Mouse (Mus musculus): ENCODE data around the gene Zkscan2. TPM values are rescaled to one million over a fixed set of nuclear protein-coding genes. Genes with fewer than 3 reads are reported as not detected.

The Zkscan2 gene
- polyA plus RNA-seq (2014; fragmentation: Nextera tagmentation; extraction: Ambion mirVana) = 17.9 and 18.6 TPM in 2 replicates

- peak; percentile 96 for ATAC-seq (ENCODE audit: low FRiP score, low TSS enrichment)
- H3K4me1 ChIP-seq (ENCODE audit: control insufficient read depth, insufficient read depth, low read length) = peaks cover 26% of the 10 kb centered on the region
- peaks cover 17% of the 10 kb centered on the region for H3K36me3 ChIP-seq (ENCODE audit: control insufficient read depth, insufficient read depth, low read length)
- WGBS = 1% methylated on average over 71 of the region's 71 CpGs
- no peaks in the 10 kb centered on the region for H3K27me3 ChIP-seq (ENCODE audit: control insufficient read depth, insufficient read depth, low read length)
- H3K4me2 ChIP-seq (ENCODE audit: low read length) = peak within 1 kb of the TSS; percentile 68
- DNase-seq = peak; percentile 98
- peak within 1 kb of the TSS; percentile 97 for H3K27ac ChIP-seq (replicated peaks; ENCODE audit: low read depth, low read length)
- H3K9ac ChIP-seq (replicated peaks; ENCODE audit: low read length) = peak within 1 kb of the TSS; percentile 95
- peak within 1 kb of the TSS; percentile 83 for H3K4me3 ChIP-seq (replicated peaks; ENCODE audit: low read depth, low read length)
- H3K9me3 ChIP-seq (ENCODE audit: control insufficient read depth, low read length) = no peaks in the 10 kb centered on the region
Observed at GRCm38 (mm10) chr7:123500239-123501219, at the start of gene Zkscan2. TSS of gene Zkscan2 (minus strand) at chr7:123500449.

DNA sequence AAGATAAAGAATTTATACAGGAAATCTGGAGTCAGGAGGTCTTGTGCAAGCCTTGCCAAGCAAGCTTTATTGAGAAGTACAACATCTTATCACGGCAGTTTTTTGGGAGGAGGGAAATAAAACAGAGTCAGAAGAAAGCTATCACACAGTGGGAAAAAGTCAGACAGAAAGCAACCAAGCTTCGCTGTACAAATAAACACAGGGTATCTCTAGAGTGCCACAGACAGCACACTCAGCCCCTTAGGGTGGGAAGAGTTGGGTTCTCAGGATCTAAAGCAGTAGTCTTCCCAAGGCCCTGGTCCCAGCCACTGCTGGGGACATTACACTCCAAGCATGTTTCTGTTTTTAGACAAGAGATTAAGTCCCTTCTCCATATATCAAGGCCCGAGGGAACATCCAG is 28.9 kb upstream of the Zkscan2 start:
- Histone ChIP-seq H3K4me2 (ENCODE audit: low read length) (no peak overlapping the region), H3K36me3 (ENCODE audit: control insufficient read depth, insufficient read depth, low read length) (no peaks in the 10 kb centered on the region), H3K27me3 (ENCODE audit: control insufficient read depth, insufficient read depth, low read length) (no peaks in the 10 kb centered on the region), H3K4me3 (replicated peaks; ENCODE audit: low read depth, low read length) (no peak overlapping the region), H3K9me3 (ENCODE audit: control insufficient read depth, low read length) (peaks cover 8% of the 10 kb centered on the region), H3K4me1 (ENCODE audit: control insufficient read depth, insufficient read depth, low read length) (no peaks in the 10 kb centered on the region), H3K9ac (replicated peaks; ENCODE audit: low read length) (no peak overlapping the region), H3K27ac (replicated peaks; ENCODE audit: low read depth, low read length) (no peak overlapping the region)
- DNase-seq = no peak
- ATAC-seq (ENCODE audit: low FRiP score, low TSS enrichment) = no peak
- 81% methylated on average over 3 of the region's 3 CpGs for WGBS

GRCm38 (mm10) chr7:123525761-123526160 is 25.5 kb upstream of the Zkscan2 start:
- Histone ChIP-seq H3K4me2 (ENCODE audit: low read length) (no peak overlapping the region), H3K9me3 (ENCODE audit: control insufficient read depth, low read length) (no peaks in the 10 kb centered on the region), H3K9ac (replicated peaks; ENCODE audit: low read length) (no peak overlapping the region), H3K27ac (replicated peaks; ENCODE audit: low read depth, low read length) (no peak overlapping the region), H3K27me3 (ENCODE audit: control insufficient read depth, insufficient read depth, low read length) (no peaks in the 10 kb centered on the region), H3K4me1 (ENCODE audit: control insufficient read depth, insufficient read depth, low read length) (no peaks in the 10 kb centered on the region), H3K36me3 (ENCODE audit: control insufficient read depth, insufficient read depth, low read length) (no peaks in the 10 kb centered on the region), H3K4me3 (replicated peaks; ENCODE audit: low read depth, low read length) (no peak overlapping the region)
- no peak for DNase-seq
- ATAC-seq (ENCODE audit: low FRiP score, low TSS enrichment) = no peak
- 77% methylated on average over 10 of the region's 10 CpGs for WGBS

GRCm38 (mm10) chr7:123524218-123524861 is 24.1 kb upstream of the Zkscan2 start:
- no peaks in the 10 kb centered on the region for H3K36me3 ChIP-seq (ENCODE audit: control insufficient read depth, insufficient read depth, low read length)
- no peak; the same call in 1 of the 2 replicates for ATAC-seq (ENCODE audit: low FRiP score, low TSS enrichment)
- H3K9me3 ChIP-seq (ENCODE audit: control insufficient read depth, low read length) = no peaks in the 10 kb centered on the region
- 17% methylated on average over 8 of the region's 8 CpGs for WGBS
- DNase-seq = peak; percentile 93
- H3K9ac ChIP-seq (replicated peaks; ENCODE audit: low read length) = no peak overlapping the region
- H3K27me3 ChIP-seq (ENCODE audit: control insufficient read depth, insufficient read depth, low read length) = no peaks in the 10 kb centered on the region
- H3K4me1 ChIP-seq (ENCODE audit: control insufficient read depth, insufficient read depth, low read length) = no peaks in the 10 kb centered on the region
- H3K27ac ChIP-seq (replicated peaks; ENCODE audit: low read depth, low read length) = no peak overlapping the region
- peak overlapping the region; percentile 11; the same call in 1 of the 2 replicates for H3K4me2 ChIP-seq (ENCODE audit: low read length)
- H3K4me3 ChIP-seq (replicated peaks; ENCODE audit: low read depth, low read length) = no peak overlapping the region

- no peaks in the 10 kb centered on the region for H3K9me3 ChIP-seq (ENCODE audit: control insufficient read depth, low read length)
- no peak overlapping the region for H3K4me2 ChIP-seq (ENCODE audit: low read length)
- H3K27ac ChIP-seq (replicated peaks; ENCODE audit: low read depth, low read length) = no peak overlapping the region
- H3K4me1 ChIP-seq (ENCODE audit: control insufficient read depth, insufficient read depth, low read length) = no peaks in the 10 kb centered on the region
- H3K4me3 ChIP-seq (replicated peaks; ENCODE audit: low read depth, low read length) = no peak overlapping the region
- no peaks in the 10 kb centered on the region for H3K27me3 ChIP-seq (ENCODE audit: control insufficient read depth, insufficient read depth, low read length)
- 84% methylated on average over 7 of the region's 7 CpGs for WGBS
- DNase-seq (no peak), ATAC-seq (ENCODE audit: low FRiP score, low TSS enrichment) (no peak)
- H3K9ac ChIP-seq (replicated peaks; ENCODE audit: low read length) = no peak overlapping the region
- H3K36me3 ChIP-seq (ENCODE audit: control insufficient read depth, insufficient read depth, low read length) = no peaks in the 10 kb centered on the region
Observed at GRCm38 (mm10) chr7:123507946-123508345, 7.7 kb upstream of the Zkscan2 start.

- Histone ChIP-seq H3K36me3 (ENCODE audit: control insufficient read depth, insufficient read depth, low read length) (no peaks in the 10 kb centered on the region), H3K9ac (replicated peaks; ENCODE audit: low read length) (no peak overlapping the region), H3K4me3 (replicated peaks; ENCODE audit: low read depth, low read length) (no peak overlapping the region), H3K27me3 (ENCODE audit: control insufficient read depth, insufficient read depth, low read length) (no peaks in the 10 kb centered on the region), H3K9me3 (ENCODE audit: control insufficient read depth, low read length) (no peaks in the 10 kb centered on the region), H3K27ac (replicated peaks; ENCODE audit: low read depth, low read length) (no peak overlapping the region), H3K4me2 (ENCODE audit: low read length) (no peak overlapping the region), H3K4me1 (ENCODE audit: control insufficient read depth, insufficient read depth, low read length) (peaks cover 20% of the 10 kb centered on the region)
- 52% methylated on average over 1 of the region's 1 CpGs for WGBS
- peak; percentile 32 for DNase-seq
- no peak for ATAC-seq (ENCODE audit: low FRiP score, low TSS enrichment)
Observed at GRCm38 (mm10) chr7:123503358-123503757, 3.1 kb upstream of the Zkscan2 start.

DNA sequence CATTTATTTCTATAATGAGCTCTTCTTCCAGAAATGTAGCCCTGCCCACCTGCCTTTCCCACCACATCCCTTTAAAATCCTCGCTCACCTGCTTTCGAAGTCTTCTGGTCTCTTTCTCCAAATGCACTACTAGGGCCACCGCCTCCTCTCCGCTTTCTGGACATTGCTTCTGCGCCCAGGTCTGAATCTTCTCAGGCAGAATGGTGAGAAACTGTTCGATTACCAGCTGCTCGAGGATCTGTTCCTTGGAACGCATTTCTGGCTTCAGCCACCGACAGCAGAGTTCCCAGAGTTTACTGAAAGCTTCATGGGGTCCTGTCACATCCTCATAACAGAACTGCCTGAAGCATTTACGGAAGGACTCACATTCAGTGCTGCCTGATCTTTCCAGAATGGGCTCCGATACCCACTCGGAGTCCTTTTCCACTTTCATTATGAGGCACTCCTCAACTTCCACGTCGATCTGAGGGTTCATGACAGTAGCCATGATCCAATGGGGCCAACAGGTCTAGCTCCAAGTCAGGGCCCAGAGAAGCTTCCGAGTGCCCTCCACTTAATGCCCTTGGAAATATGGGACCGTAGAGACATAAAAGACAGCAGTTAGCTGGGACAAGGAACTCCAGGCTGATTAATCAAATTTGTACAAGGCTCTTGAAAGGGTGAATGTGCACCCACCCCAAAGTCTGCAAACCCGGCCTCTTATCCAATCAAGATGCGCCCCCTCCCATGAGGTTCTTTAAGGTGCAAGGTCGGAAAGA is 589 bp downstream of the Zkscan2 start:
- H3K4me3 ChIP-seq (replicated peaks; ENCODE audit: low read depth, low read length) = peak overlapping the region; percentile 83
- ATAC-seq (ENCODE audit: low FRiP score, low TSS enrichment) = no peak
- WGBS = 42% methylated on average over 19 of the region's 19 CpGs
- H3K4me1 ChIP-seq (ENCODE audit: control insufficient read depth, insufficient read depth, low read length) = peaks cover 26% of the 10 kb centered on the region
- peak overlapping the region; percentile 95 for H3K9ac ChIP-seq (replicated peaks; ENCODE audit: low read length)
- peak overlapping the region; percentile 97 for H3K27ac ChIP-seq (replicated peaks; ENCODE audit: low read depth, low read length)
- H3K27me3 ChIP-seq (ENCODE audit: control insufficient read depth, insufficient read depth, low read length) = no peaks in the 10 kb centered on the region
- peak overlapping the region; percentile 68 for H3K4me2 ChIP-seq (ENCODE audit: low read length)
- peaks cover 25% of the 10 kb centered on the region for H3K36me3 ChIP-seq (ENCODE audit: control insufficient read depth, insufficient read depth, low read length)
- DNase-seq = peak; percentile 26
- H3K9me3 ChIP-seq (ENCODE audit: control insufficient read depth, low read length) = no peaks in the 10 kb centered on the region

DNA sequence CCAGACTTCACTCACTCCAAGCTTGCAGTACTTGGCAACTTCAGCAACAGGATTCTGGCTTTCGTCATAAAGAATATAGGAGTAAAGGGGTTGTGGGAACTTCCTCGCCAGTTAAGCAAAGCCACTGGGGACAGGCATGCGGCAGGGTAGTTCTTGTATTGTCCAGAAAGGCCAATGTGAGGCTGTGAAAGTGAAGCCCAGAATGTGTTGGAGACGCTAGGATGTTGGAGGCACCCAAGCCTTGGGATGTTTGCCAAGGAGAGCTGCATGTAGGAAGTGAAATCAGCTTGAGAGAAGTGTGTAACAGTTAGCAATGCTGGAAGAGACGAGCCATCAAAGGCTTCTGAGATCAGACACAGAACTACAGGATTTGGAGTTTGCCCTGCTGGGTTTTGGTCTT is 12.5 kb downstream of the Zkscan2 start:
- Histone ChIP-seq H3K27me3 (ENCODE audit: control insufficient read depth, insufficient read depth, low read length) (no peaks in the 10 kb centered on the region), H3K36me3 (ENCODE audit: control insufficient read depth, insufficient read depth, low read length) (peaks cover 52% of the 10 kb centered on the region), H3K9ac (replicated peaks; ENCODE audit: low read length) (no peak overlapping the region), H3K27ac (replicated peaks; ENCODE audit: low read depth, low read length) (no peak overlapping the region), H3K4me2 (ENCODE audit: low read length) (no peak overlapping the region), H3K4me1 (ENCODE audit: control insufficient read depth, insufficient read depth, low read length) (no peaks in the 10 kb centered on the region), H3K9me3 (ENCODE audit: control insufficient read depth, low read length) (no peaks in the 10 kb centered on the region), H3K4me3 (replicated peaks; ENCODE audit: low read depth, low read length) (no peak overlapping the region)
- 90% methylated on average over 5 of the region's 5 CpGs for WGBS
- ATAC-seq (ENCODE audit: low FRiP score, low TSS enrichment) (no peak), DNase-seq (no peak)

Measured in midbrain, embryonic 14.5 days (tissue).